ENCODE assay signal across 12 mouse cellular contexts in the genomic region with DNA sequence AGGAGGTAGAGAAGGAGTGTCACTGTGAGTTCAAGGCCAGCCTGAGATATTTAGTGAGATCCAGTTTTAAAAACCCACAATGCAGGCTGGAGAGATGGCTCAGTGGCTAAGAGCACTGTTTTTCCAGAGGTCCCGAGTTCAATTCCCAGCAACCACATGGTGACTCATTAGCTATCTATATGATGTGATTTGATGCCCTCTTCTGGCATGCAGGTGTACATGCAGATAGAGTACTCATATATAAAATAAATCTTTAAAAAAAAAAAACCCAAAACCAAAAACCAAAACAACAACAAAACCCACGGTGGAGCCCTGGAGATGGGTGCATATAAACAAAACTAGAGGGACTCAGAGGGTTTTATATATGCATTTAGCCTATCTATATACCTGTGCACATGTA. TPM values are rescaled to one million over a fixed set of nuclear protein-coding genes. Genes with fewer than 3 reads are reported as not detected.
DNase-seq lines count a peak whose midpoint lies in the region; ATAC-seq and TF ChIP-seq lines count a peak whose summit lies in the region.
"Had no signal": no experiment of that assay in that cellular context is flagged by ENCODE, and none has a peak within 500 bp of the region (broad histone marks: within the 10 kb centered on the region; RNA-seq: fewer than 3 reads in every experiment).

No protein-coding gene starts in this region.

- no peak for ATAC-seq in intestine, postnatal 0 days
- ATAC-seq in intestine, embryonic 15.5 days: no peak
- ATAC-seq in midbrain, embryonic 14.5 days (ENCODE audit: low FRiP score, low TSS enrichment): no peak
- no peak for ATAC-seq in heart, embryonic 12.5 days (ENCODE audit: insufficient number of reproducible peaks, low FRiP score)

- peaks cover 17% of the 10 kb centered on the region for H3K36me3 ChIP-seq in intestine, postnatal 0 days (ENCODE audit: control insufficient read depth, insufficient read depth)
- peaks cover 17% of the 10 kb centered on the region for H3K36me3 ChIP-seq in intestine, embryonic 15.5 days
- peaks cover 60% of the 10 kb centered on the region for H3K36me3 ChIP-seq in midbrain, embryonic 14.5 days (ENCODE audit: control insufficient read depth, insufficient read depth, low read length)
- peaks cover 84% of the 10 kb centered on the region for H3K36me3 ChIP-seq in embryonic facial prominence, embryonic 10.5 days (replicated peaks)
- peaks cover 69% of the 10 kb centered on the region for H3K36me3 ChIP-seq in heart, embryonic 12.5 days

- no peaks in the 10 kb centered on the region for H3K27me3 ChIP-seq in intestine, postnatal 0 days (replicated peaks; ENCODE audit: control insufficient read depth, insufficient read depth, low read length)
- H3K27me3 ChIP-seq in intestine, embryonic 15.5 days (replicated peaks): no peaks in the 10 kb centered on the region
- no peaks in the 10 kb centered on the region for H3K27me3 ChIP-seq in midbrain, embryonic 14.5 days (ENCODE audit: control insufficient read depth, insufficient read depth, low read length)
- no peaks in the 10 kb centered on the region for H3K27me3 ChIP-seq in embryonic facial prominence, embryonic 10.5 days (replicated peaks; ENCODE audit: low read depth, poor library complexity, severe bottlenecking)
- no peaks in the 10 kb centered on the region for H3K27me3 ChIP-seq in heart, embryonic 12.5 days (replicated peaks)
- H3K27me3 ChIP-seq: limb, embryonic 15.5 days; megakaryocyte, embryonic 14.5 days had no signal

- DNase-seq in 3T3-L1 (ENCODE audit: low read depth, low spot score): peak; percentile 68
- DNase-seq in CD4-positive helper T cell, adult 2 months (ENCODE audit: low read depth, low spot score): peak; percentile 46
- no peak for DNase-seq in midbrain, embryonic 14.5 days
- DNase-seq in embryonic facial prominence, embryonic 10.5 days (ENCODE audit: low spot score): no peak
- DNase-seq: kidney, adult 8-10 months; layer of hippocampus, postnatal 36 days; thymus, adult 2 months had no signal

- H3K9ac ChIP-seq in intestine, postnatal 0 days (ENCODE audit: low read depth, low read length): no peak overlapping the region
- H3K9ac ChIP-seq in intestine, embryonic 15.5 days: no peak overlapping the region
- H3K9ac ChIP-seq in midbrain, embryonic 14.5 days (replicated peaks; ENCODE audit: low read length): no peak overlapping the region
- H3K9ac ChIP-seq in heart, embryonic 12.5 days: no peak overlapping the region
- H3K9ac ChIP-seq: limb, embryonic 15.5 days had no signal

- 0 out of 2 replicates have a peak, but pooled peaks cover 3% of the 10 kb centered on the region for H3K4me1 ChIP-seq in intestine, postnatal 0 days (replicated peaks; ENCODE audit: control insufficient read depth, insufficient read depth, low read length)
- H3K4me1 ChIP-seq in intestine, embryonic 15.5 days (replicated peaks): peaks cover 13% of the 10 kb centered on the region
- peaks cover 16% of the 10 kb centered on the region for H3K4me1 ChIP-seq in midbrain, embryonic 14.5 days (ENCODE audit: control insufficient read depth, insufficient read depth, low read length)
- peaks cover 18% of the 10 kb centered on the region for H3K4me1 ChIP-seq in embryonic facial prominence, embryonic 10.5 days
- peaks cover 26% of the 10 kb centered on the region for H3K4me1 ChIP-seq in heart, embryonic 12.5 days (replicated peaks)

- 70% methylated on average over 2 of the region's 2 CpGs for WGBS in intestine, postnatal 0 days
- 72% methylated on average over 2 of the region's 2 CpGs for WGBS in intestine, embryonic 15.5 days
- 82% methylated on average over 2 of the region's 2 CpGs for WGBS in midbrain, embryonic 14.5 days
- 84% methylated on average over 2 of the region's 2 CpGs for WGBS in embryonic facial prominence, embryonic 10.5 days
- WGBS in heart, embryonic 12.5 days: 83% methylated on average over 2 of the region's 2 CpGs

- H3K9me3 ChIP-seq in intestine, postnatal 0 days (ENCODE audit: control insufficient read depth): no peaks in the 10 kb centered on the region
- no peaks in the 10 kb centered on the region for H3K9me3 ChIP-seq in intestine, embryonic 15.5 days
- no peaks in the 10 kb centered on the region for H3K9me3 ChIP-seq in midbrain, embryonic 14.5 days (ENCODE audit: control insufficient read depth, low read length)
- H3K9me3 ChIP-seq in embryonic facial prominence, embryonic 10.5 days: no peaks in the 10 kb centered on the region
- no peaks in the 10 kb centered on the region for H3K9me3 ChIP-seq in heart, embryonic 12.5 days (replicated peaks)
- H3K9me3 ChIP-seq: limb, embryonic 15.5 days; megakaryocyte, embryonic 14.5 days had no signal

- H3K27ac ChIP-seq in intestine, postnatal 0 days (ENCODE audit: low read depth, low read length): no peak overlapping the region
- H3K27ac ChIP-seq in intestine, embryonic 15.5 days: no peak overlapping the region
- H3K27ac ChIP-seq in midbrain, embryonic 14.5 days (replicated peaks; ENCODE audit: low read depth, low read length): no peak overlapping the region
- H3K27ac ChIP-seq in embryonic facial prominence, embryonic 10.5 days (replicated peaks): no peak overlapping the region
- H3K27ac ChIP-seq in heart, embryonic 12.5 days (ENCODE audit: poor library complexity, severe bottlenecking): no peak overlapping the region
- H3K27ac ChIP-seq: limb, embryonic 15.5 days had no signal

- peak; percentile 46 for TF ChIP-seq CTCF in intestine, postnatal 0 days (IDR thresholded peaks at IDR 0.05; ENCODE audit: low read depth)

- no peak overlapping the region for H3K4me3 ChIP-seq in intestine, postnatal 0 days (ENCODE audit: low read depth, low read length)
- no peak overlapping the region for H3K4me3 ChIP-seq in intestine, embryonic 15.5 days (replicated peaks)
- H3K4me3 ChIP-seq in midbrain, embryonic 14.5 days (replicated peaks; ENCODE audit: low read depth, low read length): no peak overlapping the region
- no peak overlapping the region for H3K4me3 ChIP-seq in embryonic facial prominence, embryonic 10.5 days
- H3K4me3 ChIP-seq in heart, embryonic 12.5 days: no peak overlapping the region
- H3K4me3 ChIP-seq: limb, embryonic 15.5 days; megakaryocyte, embryonic 14.5 days had no signal

- H3K4me2 ChIP-seq in intestine, postnatal 0 days (replicated peaks; ENCODE audit: low read depth): no peak overlapping the region
- H3K4me2 ChIP-seq in intestine, embryonic 15.5 days (replicated peaks): no peak overlapping the region
- peak overlapping the region; percentile 87 for H3K4me2 ChIP-seq in midbrain, embryonic 14.5 days (ENCODE audit: low read length)
- no peak overlapping the region for H3K4me2 ChIP-seq in heart, embryonic 12.5 days
- H3K4me2 ChIP-seq: limb, embryonic 15.5 days had no signal

RNA-seq across cellular contexts. Expression of a gene that starts 2.3 kb away (rescaled TPM):
- polyA plus RNA-seq in intestine, postnatal 0 days (2015; fragmentation: Nextera tagmentation; extraction: Ambion mirVana): 11.0 and 11.9 TPM in 2 replicates
- polyA plus RNA-seq in intestine, embryonic 15.5 days (2015; fragmentation: Nextera tagmentation; extraction: Ambion mirVana): 47.2 and 47.7 TPM in 2 replicates
- 478 and 503 TPM in 2 replicates for polyA plus RNA-seq in midbrain, embryonic 14.5 days (2014; fragmentation: Nextera tagmentation; extraction: Ambion mirVana)
- polyA plus RNA-seq in embryonic facial prominence, embryonic 10.5 days (2016; fragmentation: Nextera tagmentation; extraction: Ambion mirVana): 117 and 130 TPM in 2 replicates
- polyA plus RNA-seq in heart, embryonic 12.5 days (2016; fragmentation: Nextera tagmentation; extraction: Ambion mirVana): 56.0 and 56.4 TPM in 2 replicates

RNA-seq across cellular contexts. Expression of a gene that starts 8.6 kb away (rescaled TPM):
- 81.6 and 85.7 TPM in 2 replicates for polyA plus RNA-seq in intestine, postnatal 0 days (2015; fragmentation: Nextera tagmentation; extraction: Ambion mirVana)
- polyA plus RNA-seq in intestine, embryonic 15.5 days (2015; fragmentation: Nextera tagmentation; extraction: Ambion mirVana): 126 and 139 TPM in 2 replicates
- 54.9 and 55.3 TPM in 2 replicates for polyA plus RNA-seq in midbrain, embryonic 14.5 days (2014; fragmentation: Nextera tagmentation; extraction: Ambion mirVana)
- polyA plus RNA-seq in embryonic facial prominence, embryonic 10.5 days (2016; fragmentation: Nextera tagmentation; extraction: Ambion mirVana): 96.0 and 96.3 TPM in 2 replicates
- 63.4 and 72.7 TPM in 2 replicates for polyA plus RNA-seq in heart, embryonic 12.5 days (2016; fragmentation: Nextera tagmentation; extraction: Ambion mirVana)

RNA-seq across cellular contexts. Expression of a gene that starts 8.6 kb away (rescaled TPM):
- polyA plus RNA-seq in intestine, postnatal 0 days (2015; fragmentation: Nextera tagmentation; extraction: Ambion mirVana): 13.8 and 14.3 TPM in 2 replicates
- polyA plus RNA-seq in intestine, embryonic 15.5 days (2015; fragmentation: Nextera tagmentation; extraction: Ambion mirVana): 32.4 and 32.9 TPM in 2 replicates
- polyA plus RNA-seq in midbrain, embryonic 14.5 days (2014; fragmentation: Nextera tagmentation; extraction: Ambion mirVana): 36.3 and 45.2 TPM in 2 replicates
- polyA plus RNA-seq in embryonic facial prominence, embryonic 10.5 days (2016; fragmentation: Nextera tagmentation; extraction: Ambion mirVana): 59.7 and 61.2 TPM in 2 replicates
- 35.8 and 39.6 TPM in 2 replicates for polyA plus RNA-seq in heart, embryonic 12.5 days (2016; fragmentation: Nextera tagmentation; extraction: Ambion mirVana)

RNA-seq across cellular contexts. Expression of a gene that starts 10.4 kb away (rescaled TPM):
- 31.5 and 32.3 TPM in 2 replicates for polyA plus RNA-seq in intestine, postnatal 0 days (2015; fragmentation: Nextera tagmentation; extraction: Ambion mirVana)
- polyA plus RNA-seq in intestine, embryonic 15.5 days (2015; fragmentation: Nextera tagmentation; extraction: Ambion mirVana): 25.5 and 31.9 TPM in 2 replicates
- polyA plus RNA-seq in midbrain, embryonic 14.5 days (2014; fragmentation: Nextera tagmentation; extraction: Ambion mirVana): 50.7 and 70.0 TPM in 2 replicates
- polyA plus RNA-seq in embryonic facial prominence, embryonic 10.5 days (2016; fragmentation: Nextera tagmentation; extraction: Ambion mirVana): 27.5 and 28.6 TPM in 2 replicates
- 25.6 and 26.2 TPM in 2 replicates for polyA plus RNA-seq in heart, embryonic 12.5 days (2016; fragmentation: Nextera tagmentation; extraction: Ambion mirVana)

RNA-seq across cellular contexts. Expression of a gene that starts 28.0 kb away (rescaled TPM):
- 17.2 and 18.1 TPM in 2 replicates for polyA plus RNA-seq in intestine, postnatal 0 days (2015; fragmentation: Nextera tagmentation; extraction: Ambion mirVana)
- 43.1 and 44.2 TPM in 2 replicates for polyA plus RNA-seq in intestine, embryonic 15.5 days (2015; fragmentation: Nextera tagmentation; extraction: Ambion mirVana)
- polyA plus RNA-seq in midbrain, embryonic 14.5 days (2014; fragmentation: Nextera tagmentation; extraction: Ambion mirVana): 27.4 and 30.7 TPM in 2 replicates
- polyA plus RNA-seq in embryonic facial prominence, embryonic 10.5 days (2016; fragmentation: Nextera tagmentation; extraction: Ambion mirVana): 52.6 and 60.7 TPM in 2 replicates
- polyA plus RNA-seq in heart, embryonic 12.5 days (2016; fragmentation: Nextera tagmentation; extraction: Ambion mirVana): 22.4 and 26.6 TPM in 2 replicates

Comparison
In these comparisons a context has a peak if more than half of its experiments do, and no peak if none do; other contexts are left out.
1. DNase-seq: peak in 3T3-L1 (single experiment) and CD4-positive helper T cell, adult 2 months (single experiment); none in midbrain, embryonic 14.5 days (single experiment) and embryonic facial prominence, embryonic 10.5 days (single experiment).